Mouse (Mus musculus): ENCODE measurements around the gene Capzb. TPM values are rescaled to one million over a fixed set of nuclear protein-coding genes. Genes with fewer than 3 reads are reported as not detected.

Capzb gene
- total and polyA plus RNA-seq, 3 experiments, result 86.4 to 388 (median 160) TPM

- Histone ChIP-seq H3K4me3 (replicated peaks in 1 of 3; ENCODE audit: low read depth in 2 of 3, low read length in 2 of 3, poor library complexity in 1 of 3) (no peak overlapping the region), H3K27me3 (replicated peaks) (no peaks in the 10 kb centered on the region), H3K9ac (ENCODE audit: insufficient read depth, low read depth) (no peak overlapping the region), H3K9me3 (replicated peaks; ENCODE audit: low read length) (no peaks in the 10 kb centered on the region), H3K27ac (ENCODE audit: insufficient read depth, low read depth) (no peak overlapping the region), H3K79me2 (replicated peaks; ENCODE audit: control insufficient read depth, extremely low read depth, insufficient read depth, poor library complexity, severe bottlenecking) (no peaks in the 10 kb centered on the region), H3K4me1 (ENCODE audit: control insufficient read depth in 1 of 2, insufficient read depth in 2 of 2) (peaks cover 0 to 3% of the 10 kb centered on the region in 2 experiments; a peak in 1 of 4 replicates), H3K36me3 (replicated peaks in 1 of 2; ENCODE audit: control insufficient read depth in 1 of 2, insufficient read depth in 1 of 2, low read length in 1 of 2) (peaks cover 39 to 98% of the 10 kb centered on the region in 2 experiments), H3K4me2 (ENCODE audit: insufficient read depth, low read depth, poor library complexity, severe bottlenecking) (no peak overlapping the region)
- TF ChIP-seq USF1 (IDR thresholded peaks at IDR 0.05; ENCODE audit: low read depth, low read length) (no peak), ZKSCAN1 (IDR thresholded peaks at IDR 0.05; ENCODE audit: borderline replicate concordance, low read depth, low read length) (no peak), JUN (IDR thresholded peaks at IDR 0.05; ENCODE audit: insufficient read depth, low read depth, low read length) (no peak), CTCF (conservative IDR thresholded peaks at IDR 0.05 in 1 of 2, IDR thresholded peaks at IDR 0.05 in 1 of 2; ENCODE audit: low read depth in 2 of 2, low read length in 2 of 2) (no peak), CHD2 (IDR thresholded peaks at IDR 0.05; ENCODE audit: low read length) (no peak), SIN3A (IDR thresholded peaks at IDR 0.05; ENCODE audit: low read length) (no peak)
- in situ Hi-C loops (cut with MboI; ENCODE audit: low pct_ligation_motif_present, low pct_unique_long_range_greater_than_20kb, low sequenced_read_pairs), result no loop called here
- dilution Hi-C loops (cut with MboI; ENCODE audit: extremely low pct_ligation_motif_present, extremely low pct_unique_long_range_greater_than_20kb, low sequenced_read_pairs), result no loop called here
- no peak for DNase-seq (ENCODE audit: extremely low read depth)
Measured at GRCm38 (mm10) chr4:139271562-139271961, 78.9 kb downstream of the Capzb start.

GRCm38 (mm10) chr4:139272951-139273680, 80.4 kb downstream of the Capzb start:
- Histone ChIP-seq H3K4me1 (ENCODE audit: control insufficient read depth in 1 of 2, insufficient read depth in 2 of 2) (peaks cover 0 to 3% of the 10 kb centered on the region in 2 experiments; a peak in 1 of 4 replicates), H3K36me3 (replicated peaks in 1 of 2; ENCODE audit: control insufficient read depth in 1 of 2, insufficient read depth in 1 of 2, low read length in 1 of 2) (peaks cover 32 to 97% of the 10 kb centered on the region in 2 experiments), H3K9ac (ENCODE audit: insufficient read depth, low read depth) (no peak overlapping the region), H3K27ac (ENCODE audit: insufficient read depth, low read depth) (no peak overlapping the region), H3K79me2 (replicated peaks; ENCODE audit: control insufficient read depth, extremely low read depth, insufficient read depth, poor library complexity, severe bottlenecking) (no peaks in the 10 kb centered on the region), H3K27me3 (replicated peaks) (no peaks in the 10 kb centered on the region), H3K4me2 (ENCODE audit: insufficient read depth, low read depth, poor library complexity, severe bottlenecking) (no peak overlapping the region), H3K4me3 (replicated peaks in 1 of 3; ENCODE audit: low read depth in 2 of 3, low read length in 2 of 3, poor library complexity in 1 of 3) (no peak overlapping the region), H3K9me3 (replicated peaks; ENCODE audit: low read length) (no peaks in the 10 kb centered on the region)
- no peak for DNase-seq (ENCODE audit: extremely low read depth)
- in situ Hi-C loops (cut with MboI; ENCODE audit: low pct_ligation_motif_present, low pct_unique_long_range_greater_than_20kb, low sequenced_read_pairs) (no loop called here), dilution Hi-C loops (cut with MboI; ENCODE audit: extremely low pct_ligation_motif_present, extremely low pct_unique_long_range_greater_than_20kb, low sequenced_read_pairs) (no loop called here)
- TF ChIP-seq ZMIZ1 (IDR thresholded peaks at IDR 0.05; ENCODE audit: low read depth, low read length) (no peak), ZNF384 (IDR thresholded peaks at IDR 0.05; ENCODE audit: low read depth, low read length) (no peak), BHLHE40 (IDR thresholded peaks at IDR 0.05; ENCODE audit: low read depth, low read length) (no peak), MYC (IDR thresholded peaks at IDR 0.05; ENCODE audit: low read depth, low read length) (no peak), SIN3A (IDR thresholded peaks at IDR 0.05; ENCODE audit: low read length) (no peak), ZKSCAN1 (IDR thresholded peaks at IDR 0.05; ENCODE audit: borderline replicate concordance, low read depth, low read length) (no peak), ELF1 (IDR thresholded peaks at IDR 0.05; ENCODE audit: low read depth, low read length) (no peak), USF2 (conservative IDR thresholded peaks at IDR 0.05; ENCODE audit: low read depth, low read length) (no peak), ETS1 (conservative IDR thresholded peaks at IDR 0.05; ENCODE audit: low read depth, low read length) (no peak)
